Mouse (Mus musculus) kidney, postnatal 0 days (tissue): ENCODE data around the gene Prkcg. TPM values are rescaled to one million over a fixed set of nuclear protein-coding genes. Genes with fewer than 3 reads are reported as not detected.

Experiments used
- ATAC-seq: fragments of 200-750 bp; cut with Nextera tagmentation; replicated peaks from 2 replicates; pipeline ENCODE4 v1.8.0; 2017; ENCODE audit warnings: low read depth, moderate number of reproducible peaks, moderate TSS enrichment, moderate library complexity; ENCODE audit not compliant: low FRiP score
- DNase-seq: peaks from one replicate; pipeline ENCODE4 v3.0.0-alpha.2; 2016; ENCODE audit warnings: low spot score
- H3K27ac ChIP-seq: fragments of 300-500 bp; sonication (generic); 2 replicates; pipeline ENCODE4 v1.5.1; 2014; ENCODE audit warnings: mild to moderate bottlenecking
- H3K27me3 ChIP-seq: fragments of 300-500 bp; sonication (generic); 2 replicates; pipeline ENCODE4 v1.6.1; 2014; ENCODE audit warnings: low read length, mixed read lengths; ENCODE audit not compliant: insufficient read depth
- H3K36me3 ChIP-seq: fragments of 300-500 bp; sonication (generic); 2 replicates; pipeline ENCODE4 v1.6.1; 2014; ENCODE audit warnings: low read length, mixed read lengths; ENCODE audit not compliant: insufficient read depth
- H3K4me1 ChIP-seq: fragments of 300-500 bp; sonication (generic); replicated peaks from 2 replicates; pipeline ENCODE4 v1.6.1; 2014; ENCODE audit warnings: antibody characterized with exemption, low read length, mixed read lengths; ENCODE audit not compliant: insufficient read depth
- H3K4me2 ChIP-seq: fragments of 300-500 bp; sonication (generic); 2 replicates; pipeline ENCODE4 v1.6.1; 2014; ENCODE audit warnings: mild to moderate bottlenecking, low read length, moderate library complexity, mixed read lengths
- H3K4me3 ChIP-seq: fragments of 300-500 bp; sonication (generic); replicated peaks from 2 replicates; pipeline ENCODE4 v1.5.1; 2014; ENCODE audit warnings: low read depth, low read length
- H3K9ac ChIP-seq: fragments of 300-500 bp; sonication (generic); 2 replicates; pipeline ENCODE4 v1.6.1; 2014; ENCODE audit warnings: low read depth, low read length
- H3K9me3 ChIP-seq: fragments of 300-500 bp; sonication (generic); replicated peaks from 2 replicates; pipeline ENCODE4 v1.6.1; 2016; ENCODE audit warnings: low read length, inconsistent platforms, mixed read lengths
- CTCF ChIP-seq: IDR thresholded peaks from 2 replicates; pipeline ENCODE4 v1.5.1; 2016; ENCODE audit warnings: antibody characterized with exemption, low read depth, mild to moderate bottlenecking, moderate library complexity
- WGBS: fragments of 180-500 bp; shearing (Covaris S2); extraction: QIAGEN DNeasy Blood & Tissue Kit; methylation state at CpG from one replicate; pipeline ENCODE4 v1.1.7; 2014; 5-methylcytosine and 5-hydroxymethylcytosine counted together
- polyA plus RNA-seq: library from polyadenylated mRNA; unstranded; fragments of >200 nt; fragmentation: Nextera tagmentation; extraction: Ambion mirVana; gene quantifications from 2 replicates; pipeline ENCODE4 v1.2.1, GENCODE M21; 2015

Prkcg gene
- polyA plus RNA-seq, 1 experiment from 2014 or later = 0.05 TPM

GRCm38 (mm10) chr7:3345301-3345700, 56.3 kb downstream of the Prkcg start:
- H3K27ac ChIP-seq = no peak overlapping the region
- DNase-seq (no peak), ATAC-seq (no peak)
- WGBS = 89% methylated on average over 3 of the region's 3 CpGs
- H3K4me1 ChIP-seq = no peaks in the 10 kb centered on the region
- H3K9ac ChIP-seq = no peak overlapping the region
- H3K27me3 ChIP-seq = no peaks in the 10 kb centered on the region
- H3K4me2 ChIP-seq = no peak overlapping the region
- H3K4me3 ChIP-seq = no peak overlapping the region
- no peaks in the 10 kb centered on the region for H3K36me3 ChIP-seq
- TF ChIP-seq CTCF = no peak
- H3K9me3 ChIP-seq = no peaks in the 10 kb centered on the region

- no peak overlapping the region for H3K27ac ChIP-seq
- no peaks in the 10 kb centered on the region for H3K36me3 ChIP-seq
- no peak overlapping the region for H3K4me3 ChIP-seq
- no peaks in the 10 kb centered on the region for H3K27me3 ChIP-seq
- H3K4me2 ChIP-seq = no peak overlapping the region
- ATAC-seq (no peak), DNase-seq (no peak)
- no peaks in the 10 kb centered on the region for H3K9me3 ChIP-seq
- H3K4me1 ChIP-seq = no peaks in the 10 kb centered on the region
- WGBS = 65% methylated on average over 20 of the region's 20 CpGs
- no peak for TF ChIP-seq CTCF
- no peak overlapping the region for H3K9ac ChIP-seq
Measured at GRCm38 (mm10) chr7:3347366-3348287, 58.6 kb downstream of the Prkcg start.

GRCm38 (mm10) chr7:3348326-3348725, 59.3 kb downstream of the Prkcg start:
- Histone ChIP-seq H3K4me1 (no peaks in the 10 kb centered on the region), H3K27me3 (no peaks in the 10 kb centered on the region), H3K4me2 (no peak overlapping the region), H3K36me3 (no peaks in the 10 kb centered on the region), H3K9ac (no peak overlapping the region), H3K27ac (no peak overlapping the region), H3K9me3 (no peaks in the 10 kb centered on the region), H3K4me3 (no peak overlapping the region)
- no peak for TF ChIP-seq CTCF
- WGBS = 72% methylated on average over 5 of the region's 5 CpGs
- no peak for ATAC-seq
- no peak for DNase-seq

GRCm38 (mm10) chr7:3349775-3350174, 60.8 kb downstream of the Prkcg start:
- Histone ChIP-seq H3K4me3 (no peak overlapping the region), H3K4me1 (no peaks in the 10 kb centered on the region), H3K9ac (no peak overlapping the region), H3K4me2 (no peak overlapping the region), H3K27me3 (no peaks in the 10 kb centered on the region), H3K36me3 (no peaks in the 10 kb centered on the region), H3K9me3 (no peaks in the 10 kb centered on the region), H3K27ac (no peak overlapping the region)
- no peak for DNase-seq
- no peak for TF ChIP-seq CTCF
- no peak for ATAC-seq
- 89% methylated on average over 9 of the region's 9 CpGs for WGBS

GRCm38 (mm10) chr7:3351536-3351935, 62.6 kb downstream of the Prkcg start:
- no peak for DNase-seq
- Histone ChIP-seq H3K9me3 (no peaks in the 10 kb centered on the region), H3K4me3 (no peak overlapping the region), H3K4me1 (no peaks in the 10 kb centered on the region), H3K9ac (no peak overlapping the region), H3K27me3 (no peaks in the 10 kb centered on the region), H3K36me3 (no peaks in the 10 kb centered on the region), H3K27ac (no peak overlapping the region), H3K4me2 (no peak overlapping the region)
- TF ChIP-seq CTCF = no peak
- no peak for ATAC-seq
- 93% methylated on average over 1 of the region's 1 CpGs for WGBS

- H3K9me3 ChIP-seq = no peaks in the 10 kb centered on the region
- no peak for TF ChIP-seq CTCF
- no peaks in the 10 kb centered on the region for H3K27me3 ChIP-seq
- no peak overlapping the region for H3K4me2 ChIP-seq
- WGBS = 78% methylated on average over 6 of the region's 6 CpGs
- H3K4me1 ChIP-seq = no peaks in the 10 kb centered on the region
- no peak overlapping the region for H3K4me3 ChIP-seq
- DNase-seq (no peak), ATAC-seq (no peak)
- H3K27ac ChIP-seq = no peak overlapping the region
- no peaks in the 10 kb centered on the region for H3K36me3 ChIP-seq
- H3K9ac ChIP-seq = no peak overlapping the region
Measured at GRCm38 (mm10) chr7:3354850-3355249, 65.9 kb downstream of the Prkcg start.

GRCm38 (mm10) chr7:3360678-3361077, 71.7 kb downstream of the Prkcg start:
- Histone ChIP-seq H3K9me3 (no peaks in the 10 kb centered on the region), H3K4me1 (no peaks in the 10 kb centered on the region), H3K4me3 (no peak overlapping the region), H3K27me3 (no peaks in the 10 kb centered on the region), H3K36me3 (no peaks in the 10 kb centered on the region), H3K9ac (no peak overlapping the region), H3K4me2 (no peak overlapping the region), H3K27ac (no peak overlapping the region)
- WGBS = 92% methylated on average over 1 of the region's 1 CpGs
- DNase-seq = no peak
- no peak for ATAC-seq
- TF ChIP-seq CTCF = no peak
